Mouse (Mus musculus): ENCODE data around the gene Bglap3.
"Not testable (repeated sequence)": the region's sequence is repeated elsewhere in the genome, so short reads cannot be mapped to it uniquely, and the experiment has no call there.

The Bglap3 gene

DNA sequence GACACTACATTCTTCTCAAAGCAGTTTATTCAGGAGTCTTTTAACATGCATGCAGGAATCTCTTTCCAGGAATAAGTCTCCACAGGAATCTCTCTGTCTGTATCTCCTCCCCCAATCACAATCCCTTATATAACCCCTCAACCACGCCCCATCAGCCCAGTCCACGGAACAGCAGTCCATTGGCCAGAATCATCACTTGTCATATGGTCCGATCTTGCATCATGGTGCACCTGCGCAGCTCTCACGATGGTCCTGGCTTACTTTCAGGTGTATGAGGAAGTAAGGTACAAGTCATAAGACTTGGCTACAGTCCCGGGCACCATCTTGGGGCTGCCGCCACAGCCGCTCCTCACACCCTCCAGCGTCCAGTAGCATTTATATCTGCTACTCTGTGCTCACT is at the start of gene Bglap3:
Gene Bglap3, minus strand, starts transcription at position 101 of the 400 bp plus-strand sequence.
- DNase-seq, result not testable (repeated sequence)

DNA sequence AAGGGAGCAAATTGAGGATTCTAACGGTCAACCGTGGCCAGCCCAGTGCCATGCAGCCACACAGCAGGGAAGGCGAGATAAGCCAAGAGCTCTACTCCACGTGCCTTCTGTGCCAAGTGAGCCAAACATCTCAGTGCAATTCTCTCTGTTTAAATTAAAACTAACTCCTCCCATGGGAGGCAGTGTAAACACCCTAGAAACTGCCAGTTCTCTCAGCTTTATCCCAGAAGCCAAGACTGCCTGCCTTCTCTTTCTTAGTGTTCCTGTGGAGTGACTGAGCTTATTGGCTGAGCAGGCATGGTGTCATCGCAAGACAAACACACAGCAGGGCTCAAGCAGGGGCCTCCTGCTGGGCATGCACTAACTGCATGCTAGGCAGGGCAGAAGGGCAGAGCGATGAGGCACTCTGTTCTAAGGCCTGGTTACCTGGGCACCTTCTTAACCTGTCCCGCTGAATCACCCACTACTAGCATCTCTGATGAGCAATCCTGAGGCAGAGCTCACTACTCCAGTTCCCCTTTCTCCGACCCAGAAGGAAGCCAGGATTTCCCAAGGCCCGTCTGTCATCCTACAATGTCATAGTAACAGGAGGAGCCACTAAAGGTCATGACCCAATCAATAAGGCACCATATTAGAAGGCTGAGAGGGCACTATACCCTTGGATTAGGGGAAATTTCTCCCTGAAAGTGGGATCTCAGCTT is 49.6 kb upstream of the Bglap3 start:
- DNase-seq, result peak; percentile 29

DNA sequence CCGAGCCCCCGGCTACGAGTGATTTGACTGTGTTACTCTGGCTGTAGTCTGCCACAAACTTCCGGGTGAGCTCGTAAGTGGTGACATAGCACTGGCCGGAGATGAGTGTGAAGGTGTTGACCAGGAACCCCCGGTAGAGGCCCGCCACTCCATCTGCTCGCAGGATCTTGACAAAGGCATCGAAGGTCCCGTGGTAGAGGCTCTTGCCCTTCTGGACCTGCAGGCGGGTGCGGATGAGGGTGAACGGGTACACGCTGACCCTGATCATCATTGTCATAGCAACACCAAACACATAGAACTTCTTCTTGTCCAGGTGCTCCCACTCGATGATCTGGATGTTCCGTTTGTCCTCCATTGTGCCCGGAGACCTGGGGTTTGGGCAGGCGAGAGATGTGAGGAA is 48.2 kb upstream of the Bglap3 start:
- no peak for DNase-seq

DNA sequence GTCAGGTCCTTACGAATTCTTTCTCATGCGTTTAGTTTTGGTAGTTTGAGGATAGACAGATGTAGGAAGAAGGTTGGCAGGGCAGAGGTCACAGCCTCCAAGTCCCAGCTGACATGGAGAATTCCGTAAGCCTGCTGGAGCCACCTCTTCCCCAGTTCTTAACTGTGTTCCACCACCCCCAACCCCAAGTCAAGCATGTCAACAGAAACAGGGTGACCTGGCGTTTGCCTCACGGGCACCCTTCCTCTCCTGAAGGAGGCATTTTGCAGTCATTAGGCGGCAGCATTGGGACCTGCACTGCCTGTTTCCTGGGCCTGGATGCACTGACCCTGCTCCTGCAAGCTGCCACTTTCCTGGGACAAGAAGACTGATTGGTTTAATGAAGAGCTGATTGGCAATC is 45.5 kb upstream of the Bglap3 start:
- no peak for DNase-seq

DNA sequence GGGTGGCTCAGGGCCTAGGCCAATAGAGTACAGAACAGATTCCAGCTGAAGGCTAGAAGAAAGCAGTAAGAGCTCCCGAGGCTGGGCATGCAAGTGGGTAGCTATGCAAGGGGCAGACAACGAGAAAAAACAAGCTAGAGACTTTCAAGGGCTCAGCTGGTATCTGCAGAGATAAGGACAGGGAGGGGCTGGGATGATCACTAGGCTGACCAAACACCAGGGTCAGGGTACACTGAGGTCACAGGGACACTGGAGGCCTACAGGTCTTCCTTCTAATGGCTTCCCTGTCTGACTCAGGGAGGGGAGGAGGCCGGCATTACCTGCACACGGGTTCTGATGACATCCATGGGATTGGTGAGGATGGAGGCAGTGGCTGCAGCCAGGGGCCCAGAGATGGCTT is 43.1 kb upstream of the Bglap3 start:
- no peak for DNase-seq

DNA sequence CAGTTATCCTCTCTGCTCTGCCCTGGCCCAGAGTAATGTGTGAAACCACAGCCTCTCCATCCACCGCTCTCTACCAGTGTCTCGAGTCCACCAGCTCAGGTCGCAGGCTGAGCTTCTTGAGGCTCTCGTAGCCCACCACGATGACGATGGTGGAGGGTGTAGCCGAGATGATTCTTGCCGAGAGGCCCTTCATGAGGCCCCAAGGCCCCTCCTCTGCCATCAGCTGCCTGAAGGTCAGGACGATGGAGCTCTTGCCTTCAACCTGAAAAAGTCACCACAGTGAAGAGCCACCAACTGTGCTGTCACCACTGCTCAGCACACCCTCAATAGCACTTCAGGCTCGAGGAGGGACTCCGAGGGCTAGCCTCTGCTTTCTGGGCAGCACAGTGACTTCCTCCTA is 40.1 kb upstream of the Bglap3 start:
- no peak for DNase-seq

DNA sequence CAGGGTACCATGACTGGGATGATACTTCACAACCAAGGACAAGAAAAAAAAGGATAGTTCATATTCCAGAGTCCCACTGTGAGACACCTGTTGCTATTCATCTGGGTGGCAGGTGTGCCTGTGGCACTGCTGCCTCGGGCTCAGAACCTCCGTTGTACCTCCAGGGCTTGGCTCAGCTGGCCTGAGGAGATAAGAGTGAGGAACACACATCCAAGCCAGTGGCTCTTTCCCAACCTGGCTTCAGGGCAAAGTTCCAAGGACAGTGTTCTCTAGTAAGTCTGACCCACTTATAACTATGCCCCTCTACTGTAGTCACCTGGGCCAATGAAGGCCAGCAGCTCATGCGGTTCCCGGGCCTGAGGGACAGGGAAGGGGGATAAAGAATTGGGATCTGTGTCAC is 39.1 kb upstream of the Bglap3 start:
- no peak for DNase-seq

DNA sequence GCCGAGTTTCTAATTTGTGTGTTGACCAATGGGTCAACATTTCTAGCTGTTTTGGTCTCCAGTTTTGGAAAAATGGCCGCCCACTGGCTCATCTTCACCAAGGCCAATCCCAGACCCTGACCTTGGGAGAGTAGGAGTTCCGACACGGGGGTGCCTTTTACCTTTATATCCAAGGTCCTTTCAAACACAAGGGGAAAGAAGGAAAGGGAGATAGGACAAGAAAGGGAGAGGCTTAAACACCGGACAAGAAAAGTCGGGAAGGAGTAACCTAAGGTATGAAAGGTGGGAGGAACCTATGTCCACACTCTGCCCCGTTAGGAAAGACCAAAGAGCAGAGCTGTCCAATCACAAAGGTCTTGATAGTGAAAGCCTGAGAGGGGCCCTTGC is 38.1 kb upstream of the Bglap3 start:
- no peak for DNase-seq

DNA sequence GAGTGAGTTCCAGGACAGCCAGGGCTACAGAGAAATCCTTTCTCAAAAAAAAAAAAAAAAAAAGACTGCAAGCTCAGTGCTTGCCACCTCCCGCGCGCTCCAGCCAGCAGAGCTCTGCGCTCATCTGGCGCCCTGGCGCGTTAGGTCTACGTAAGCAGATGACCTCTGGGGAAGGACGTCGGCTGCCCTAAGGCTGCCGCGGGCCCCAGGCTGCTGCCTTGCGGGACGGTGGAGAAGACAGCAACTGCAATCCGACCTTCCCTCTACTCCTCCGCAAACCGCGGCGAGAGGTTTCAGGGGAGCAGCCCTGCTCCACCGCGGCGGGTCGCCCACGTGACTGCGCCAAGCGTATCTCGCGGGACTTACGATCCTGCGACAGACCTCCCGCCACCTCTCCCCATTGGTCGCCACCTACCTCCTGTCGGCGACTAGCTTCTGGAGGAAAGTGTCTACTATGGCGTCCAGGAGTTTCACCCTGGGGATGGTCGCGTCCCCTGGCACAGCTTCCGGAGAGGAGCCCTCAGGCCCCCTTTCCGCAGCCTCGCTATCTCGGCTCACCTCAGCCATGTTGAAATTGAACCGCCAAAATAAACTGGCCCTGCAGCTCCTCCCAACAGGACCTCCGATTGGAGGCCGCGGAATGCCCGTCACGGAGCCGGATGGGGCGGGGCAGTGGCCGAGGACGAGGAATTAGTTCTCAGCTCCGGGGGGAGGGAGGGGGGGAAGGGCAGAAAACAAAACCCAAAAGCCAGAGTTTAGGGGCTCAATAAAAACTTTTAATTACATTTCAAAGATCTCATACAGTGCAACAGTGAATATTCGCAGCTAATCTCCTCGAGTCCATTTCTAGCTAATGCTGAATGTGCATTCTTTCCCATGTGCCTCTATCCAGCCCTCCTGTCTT is 37.5 kb upstream of the Bglap3 start, which contains the start of gene Pmf1:
Gene Pmf1, minus strand, starts transcription at position 591 of the 904 bp plus-strand sequence.
- peak; percentile 92 for DNase-seq

DNA sequence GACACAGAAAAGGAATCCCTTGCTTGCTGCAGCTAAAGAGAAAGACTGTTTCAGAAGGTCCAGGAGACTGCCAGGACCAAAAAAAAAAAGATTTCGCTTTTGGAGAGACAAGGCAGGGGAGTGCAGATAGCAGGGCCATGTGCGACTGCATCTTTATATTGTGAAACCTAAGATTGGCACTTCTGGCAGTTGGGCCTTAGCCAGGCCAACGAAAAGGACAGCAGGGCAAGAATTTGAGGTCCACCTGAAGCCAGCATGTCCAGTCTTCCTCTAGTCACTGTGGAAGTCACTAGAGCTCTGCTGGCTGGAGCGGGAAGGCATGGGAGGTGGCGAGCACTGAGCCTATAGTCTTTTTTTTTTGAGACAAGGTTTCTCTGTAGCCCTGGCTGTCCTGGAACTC is 36.4 kb upstream of the Bglap3 start:
- no peak for DNase-seq

DNA sequence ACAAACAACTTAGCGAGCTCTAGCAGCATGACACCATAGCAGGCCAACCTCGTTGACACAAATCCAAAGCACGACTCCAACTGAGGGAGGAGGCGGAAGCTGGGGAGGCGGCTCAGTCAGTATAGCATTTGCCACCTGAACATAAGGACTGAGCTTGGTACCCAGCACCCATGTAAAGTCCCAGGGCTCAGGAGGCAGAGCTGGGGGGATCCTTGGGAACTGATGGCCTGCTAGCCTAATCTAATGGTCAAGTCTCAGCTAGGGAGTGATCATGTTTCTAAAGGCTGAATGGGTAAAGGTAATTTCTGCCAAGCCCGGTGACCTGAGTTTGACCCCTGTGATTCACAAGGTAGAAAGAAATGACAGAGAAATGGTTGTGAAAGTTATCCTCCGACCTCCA is 35.0 kb upstream of the Bglap3 start:
- no peak for DNase-seq

DNA sequence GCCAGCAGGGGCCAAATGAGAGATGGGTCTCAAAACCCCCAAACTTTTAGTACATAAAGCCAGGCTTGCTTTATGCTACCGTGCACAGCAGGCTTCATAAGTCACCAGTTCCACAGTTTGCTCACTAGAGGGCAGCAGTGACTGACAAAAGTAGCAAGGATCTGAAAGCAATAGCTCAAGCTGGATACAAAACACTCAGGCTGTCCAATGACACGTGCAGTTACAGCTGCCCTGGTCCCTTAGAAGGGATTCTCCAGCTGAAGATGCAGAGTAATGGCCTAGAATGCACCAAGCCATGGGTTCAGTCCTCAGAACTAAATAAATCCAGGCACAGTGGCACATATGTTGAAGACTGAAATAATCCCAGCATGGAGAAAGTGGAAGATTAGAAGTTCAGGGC is 34.5 kb upstream of the Bglap3 start:
- peak; percentile 57 for DNase-seq

DNA sequence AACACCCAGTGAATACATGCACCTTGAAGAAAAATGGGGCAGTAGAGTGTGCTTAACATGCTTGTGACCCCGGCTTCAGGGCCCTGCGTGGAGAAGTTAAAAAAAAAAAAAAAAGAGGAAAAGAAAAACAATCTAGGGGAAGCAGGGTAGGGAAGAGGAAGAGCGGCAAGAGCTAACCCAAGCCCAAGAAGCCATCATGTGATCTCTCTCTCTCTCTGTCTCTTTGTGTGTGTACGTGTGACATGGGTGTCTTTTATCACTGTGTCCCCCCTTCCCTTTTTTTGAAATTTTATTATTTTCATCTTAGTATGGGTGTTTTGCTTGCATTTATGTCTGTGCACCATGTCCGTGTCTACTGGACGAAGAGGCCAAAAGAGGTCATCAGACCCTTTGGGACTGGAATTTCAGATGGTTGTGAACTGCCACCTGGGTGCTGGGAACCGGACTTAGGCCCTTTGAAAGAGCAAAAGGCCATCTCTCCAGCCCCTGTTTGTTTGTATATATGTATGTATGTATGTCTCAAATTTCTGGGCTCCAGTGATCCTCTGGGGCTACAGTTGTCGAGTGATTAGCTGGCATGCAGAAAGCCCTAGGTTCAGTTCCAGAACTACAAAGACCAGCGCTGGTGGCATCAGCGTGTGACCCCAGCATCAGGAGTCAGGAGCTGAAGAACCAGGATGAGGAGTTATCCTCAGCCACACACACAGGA is 31.1 kb upstream of the Bglap3 start:
- DNase-seq, result no peak

DNA sequence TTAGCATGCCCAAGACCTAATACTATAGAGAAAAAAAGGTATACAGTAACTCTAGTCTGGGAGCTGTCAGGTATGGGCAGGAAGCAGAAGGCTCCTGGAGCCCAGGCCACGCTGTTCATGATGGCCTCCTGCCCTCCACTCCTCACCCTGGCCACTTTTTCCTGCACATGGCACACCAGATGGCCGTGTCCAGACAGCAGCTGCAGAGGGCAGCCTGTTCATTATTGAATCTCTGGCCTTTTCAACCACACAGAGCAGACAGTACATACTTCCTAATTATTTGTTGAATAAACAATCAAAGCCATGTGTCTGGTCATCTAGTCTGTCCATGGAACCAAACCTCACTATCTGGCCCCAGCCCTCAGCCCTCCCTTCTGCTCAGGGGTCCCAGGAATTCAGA is 26.1 kb upstream of the Bglap3 start:
- no peak for DNase-seq

DNA sequence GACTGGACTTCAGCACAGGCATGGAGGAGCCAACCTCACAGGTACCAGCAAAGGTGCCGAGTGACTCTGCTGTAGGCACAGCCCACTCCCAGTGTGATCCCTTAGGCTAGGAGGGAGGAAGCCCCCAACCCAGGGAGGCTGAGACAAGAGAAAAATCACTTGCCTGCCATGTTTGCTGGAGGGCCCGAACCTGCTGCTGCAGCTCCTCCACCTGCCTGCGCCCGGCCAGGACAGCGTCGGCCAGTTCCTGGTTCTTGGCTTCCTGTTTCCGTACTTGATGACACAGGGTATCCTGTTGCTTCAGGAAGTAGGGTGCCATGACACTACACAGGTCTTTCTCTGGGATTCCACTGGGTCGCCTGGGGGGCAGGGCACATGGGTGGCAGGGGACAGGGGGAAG is 23.2 kb upstream of the Bglap3 start:
- no peak for DNase-seq

DNA sequence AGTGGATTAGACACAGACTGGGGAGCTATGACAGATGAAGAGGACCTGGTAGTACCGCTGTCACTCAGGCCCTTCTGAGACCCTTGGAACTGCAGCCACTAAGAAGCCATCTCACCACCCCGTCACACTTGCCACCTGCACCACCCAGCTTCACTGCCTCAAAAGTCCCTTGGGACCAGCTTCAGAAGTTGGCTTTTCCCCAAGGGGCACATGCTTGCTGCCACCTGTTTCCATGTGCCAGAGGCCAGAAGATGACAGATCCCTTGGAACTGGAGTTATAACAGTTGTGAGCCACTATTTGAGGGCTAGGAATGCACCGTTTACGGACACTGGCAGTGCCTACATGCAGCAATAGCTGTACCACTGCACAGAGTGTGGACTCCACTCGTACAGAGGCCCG is 22.7 kb upstream of the Bglap3 start:
- DNase-seq, result no peak

DNA sequence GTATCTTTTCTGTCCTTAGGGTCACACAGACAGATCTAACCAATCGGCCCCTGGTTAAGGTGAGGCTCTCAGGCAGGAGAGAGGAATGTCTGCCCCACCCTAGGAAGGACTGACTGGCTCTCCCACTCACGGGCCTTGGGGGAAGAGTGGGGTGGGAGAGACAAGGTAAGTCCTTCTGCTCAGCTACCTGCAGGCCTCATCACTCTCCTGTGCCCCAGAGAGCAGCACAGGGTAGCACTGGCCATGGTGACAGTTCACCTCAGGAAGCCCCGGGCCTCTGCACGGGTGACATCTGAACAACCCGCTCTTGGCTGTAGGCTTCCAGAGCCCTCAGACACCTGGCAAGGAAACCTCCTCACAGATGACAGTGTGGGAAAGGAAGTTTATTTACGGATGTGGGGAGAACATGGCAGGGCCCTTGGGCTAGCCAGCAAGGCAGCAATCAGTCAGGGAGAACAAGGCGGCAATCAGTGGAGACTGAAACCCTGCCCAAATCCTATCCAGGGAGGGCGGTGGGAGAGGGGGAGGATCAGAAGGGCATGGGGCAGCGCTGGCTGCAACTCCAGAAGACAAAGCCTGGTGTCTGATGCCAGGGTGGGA is 21.3 kb upstream of the Bglap3 start:
- DNase-seq, result no peak

DNA sequence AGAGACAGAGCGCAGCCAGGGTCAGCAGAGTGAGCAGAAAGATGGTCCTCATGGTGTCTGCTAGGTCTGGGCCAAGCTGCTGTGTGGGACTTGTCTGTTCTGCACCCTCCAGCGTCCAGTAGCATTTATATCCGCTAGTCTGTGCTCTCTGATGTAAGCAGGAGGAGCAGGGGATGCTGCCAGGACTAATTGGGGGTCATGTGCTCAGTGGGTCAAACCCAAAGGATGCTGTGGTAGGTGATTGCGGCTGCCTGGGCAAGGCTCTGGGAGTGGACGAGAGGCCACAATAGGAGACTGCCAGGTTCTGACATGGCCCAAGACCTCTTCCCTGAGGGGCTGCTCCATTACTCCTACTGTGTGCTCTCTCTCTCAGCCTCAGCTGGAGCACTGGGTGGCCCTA is 11.8 kb upstream of the Bglap3 start, which contains the start of gene Bglap:
Gene Bglap, minus strand, starts transcription at position 101 of the 400 bp plus-strand sequence.
- DNase-seq, result no peak

DNA sequence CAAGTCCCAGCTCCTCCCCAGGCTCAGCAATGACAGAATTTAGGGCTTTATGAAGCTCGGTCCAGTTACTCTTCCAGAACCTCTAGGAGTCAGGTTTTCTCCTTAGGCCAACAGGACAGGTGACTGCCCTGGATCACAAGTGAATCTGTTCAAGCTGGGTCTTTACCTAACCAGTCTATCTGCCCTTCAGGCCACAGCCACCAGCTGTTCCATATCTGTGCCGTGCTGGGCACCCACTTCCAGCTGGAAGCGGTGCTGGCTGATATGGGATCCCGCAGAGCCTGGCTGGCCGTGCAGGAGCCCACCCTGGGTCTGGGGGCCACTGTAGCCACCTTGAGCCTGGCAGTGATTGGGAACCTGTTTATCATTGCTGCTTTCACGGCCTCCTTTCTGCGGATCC is 9.8 kb upstream of the Bglap3 start:
- DNase-seq, result not testable (repeated sequence)

DNA sequence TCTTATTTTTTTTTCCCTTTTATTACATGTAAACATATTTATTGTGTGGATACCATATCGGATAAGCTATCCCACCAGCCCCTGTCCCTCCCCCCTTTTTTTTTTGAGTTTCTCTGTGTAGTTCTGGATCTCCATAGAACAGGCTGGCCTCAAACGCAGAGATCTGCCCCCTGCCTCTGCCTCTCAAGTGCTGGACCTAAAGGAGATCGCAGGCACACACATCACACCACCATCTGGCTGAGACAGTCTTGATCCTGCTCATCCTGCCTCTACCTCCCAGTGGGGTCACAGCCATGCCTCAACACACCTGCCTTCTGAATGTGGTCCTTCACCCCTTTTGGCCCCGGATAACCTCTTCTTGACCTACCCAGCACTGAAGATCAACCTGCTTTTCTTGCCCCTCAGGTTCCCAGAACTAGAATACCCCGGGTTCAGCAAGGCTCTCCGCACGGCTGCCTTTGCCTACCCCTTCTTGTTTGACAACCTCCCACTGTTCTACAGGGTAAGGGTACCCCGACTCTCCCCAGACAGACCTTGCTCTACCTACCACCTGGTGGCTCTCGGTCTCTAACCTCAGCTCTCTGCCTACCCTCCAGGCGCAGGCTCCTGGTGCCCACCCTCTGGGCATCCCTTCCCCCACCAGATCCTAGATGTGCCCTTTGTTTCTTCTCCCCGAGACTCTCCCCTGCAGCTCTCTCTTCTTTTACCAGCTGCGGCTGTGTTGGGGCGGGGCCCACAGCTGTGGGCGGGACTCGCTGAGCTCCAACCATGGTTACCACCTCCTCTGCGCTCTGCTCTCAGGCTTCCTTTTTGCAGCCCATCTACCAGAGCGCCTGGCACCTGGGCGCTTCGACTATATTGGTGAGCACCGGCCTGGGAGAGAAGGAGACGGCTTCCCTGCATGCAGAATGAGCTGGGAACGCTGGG is 9.1 kb upstream of the Bglap3 start:
- not testable (repeated sequence) for DNase-seq

DNA sequence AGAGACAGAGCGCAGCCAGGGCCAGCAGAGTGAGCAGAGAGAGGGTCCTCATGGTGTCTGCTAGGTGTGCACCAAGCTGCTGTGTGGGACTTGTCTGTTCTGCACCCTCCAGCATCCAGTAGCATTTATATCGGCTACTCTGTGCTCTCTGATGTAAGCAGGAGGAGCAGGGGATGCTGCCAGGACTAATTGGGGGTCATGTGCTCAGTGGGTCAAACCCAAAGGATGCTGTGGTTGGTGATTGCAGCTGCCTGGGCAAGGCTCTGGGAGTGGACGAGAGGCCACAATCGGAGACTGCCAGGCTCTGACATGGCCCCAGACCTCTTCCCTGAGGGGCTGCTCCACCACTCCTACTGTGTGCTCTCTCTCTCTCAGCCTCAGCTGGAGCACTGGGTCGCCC is 6.1 kb upstream of the Bglap3 start, which contains the start of gene Bglap2:
Gene Bglap2, minus strand, starts transcription at position 101 of the 400 bp plus-strand sequence.
- not testable (repeated sequence) for DNase-seq

DNA sequence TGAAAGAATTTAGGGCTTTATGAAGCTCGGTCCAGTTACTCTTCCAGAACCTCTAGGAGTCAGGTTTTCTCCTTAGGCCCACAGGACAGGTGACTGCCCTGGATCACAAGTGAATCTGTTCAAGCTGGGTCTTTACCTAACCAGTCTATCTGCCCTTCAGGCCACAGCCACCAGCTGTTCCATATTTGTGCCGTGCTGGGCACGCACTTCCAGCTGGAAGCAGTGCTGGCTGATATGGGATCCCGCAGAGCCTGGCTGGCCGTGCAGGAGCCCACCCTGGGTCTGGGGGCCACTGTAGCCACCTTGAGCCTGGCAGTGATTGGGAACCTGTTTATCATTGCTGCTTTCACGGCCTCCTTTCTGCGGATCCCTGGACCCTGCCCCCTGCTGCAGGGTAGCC is 4.1 kb upstream of the Bglap3 start:
- not testable (repeated sequence) for DNase-seq
